Mouse (Mus musculus) CD4-positive, CD25-positive, alpha-beta regulatory T cell, adult 2 months (primary cell): ENCODE data around the gene Avpr1a.

Source experiments
- DNase-seq: peaks from one replicate; pipeline ENCODE4 v3.0.0-alpha.2; 2012; ENCODE audit warnings: low read depth, low spot score

Gene Avpr1a

GRCm38 (mm10) chr10:122447861-122448716, at the start of gene Avpr1a:
TSS of gene Avpr1a (plus strand) at chr10:122448499.
- DNase-seq, result peak; percentile 4

GRCm38 (mm10) chr10:122402270-122402669, 46.0 kb upstream of the Avpr1a start:
- no peak for DNase-seq

GRCm38 (mm10) chr10:122406333-122406732, 42.0 kb upstream of the Avpr1a start:
- no peak for DNase-seq

- DNase-seq, result no peak
Measured at GRCm38 (mm10) chr10:122408697-122409409, 39.4 kb upstream of the Avpr1a start.

- DNase-seq, result no peak
Measured at GRCm38 (mm10) chr10:122410791-122411190, 37.5 kb upstream of the Avpr1a start.

GRCm38 (mm10) chr10:122432690-122433089, 15.6 kb upstream of the Avpr1a start:
- DNase-seq, result peak; percentile 5

GRCm38 (mm10) chr10:122447275-122447674, 1.0 kb upstream of the Avpr1a start:
- DNase-seq, result peak; percentile 87

GRCm38 (mm10) chr10:122448717-122449611, 665 bp downstream of the Avpr1a start:
- DNase-seq, result peak; percentile 38

GRCm38 (mm10) chr10:122449856-122450255, 1.6 kb downstream of the Avpr1a start:
- DNase-seq, result no peak

- DNase-seq, result no peak
Measured at GRCm38 (mm10) chr10:122453466-122453865, 5.2 kb downstream of the Avpr1a start.

GRCm38 (mm10) chr10:122455793-122456192, 7.5 kb downstream of the Avpr1a start:
- DNase-seq, result no peak

- DNase-seq, result no peak
Measured at GRCm38 (mm10) chr10:122476846-122477245, 28.5 kb downstream of the Avpr1a start.

GRCm38 (mm10) chr10:122498551-122498950, 50.3 kb downstream of the Avpr1a start:
- DNase-seq, result no peak

GRCm38 (mm10) chr10:122499306-122499705, 51.0 kb downstream of the Avpr1a start:
- no peak for DNase-seq
